Mouse (Mus musculus): ENCODE measurements around the gene Ptprf.

Ptprf gene

DNA sequence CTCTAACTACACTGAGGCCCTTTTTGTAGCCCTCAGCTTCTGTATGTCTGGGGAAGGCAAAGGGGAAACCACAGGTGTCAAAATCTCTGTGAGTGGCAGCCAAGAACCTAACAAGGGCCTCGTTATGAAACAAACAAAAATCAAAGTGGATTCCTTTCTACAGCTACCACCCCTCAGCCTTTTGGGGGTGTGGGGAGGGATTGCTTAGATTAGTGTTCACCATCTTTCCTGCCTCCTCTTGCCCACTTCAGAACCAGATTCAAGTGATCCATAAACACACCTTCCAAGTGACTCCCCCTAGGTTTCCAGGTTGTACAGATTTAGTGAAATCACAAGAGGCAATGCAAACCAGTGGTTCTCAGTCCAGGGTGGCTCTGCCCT lies 9.0 kb downstream of the Ptprf start:
- no peak for DNase-seq

GRCm38 (mm10) chr4:118281444-118282181 lies 9.6 kb downstream of the Ptprf start:
- DNase-seq: no peak

GRCm38 (mm10) chr4:118280506-118280905 lies 10.7 kb downstream of the Ptprf start:
- DNase-seq: no peak

DNA sequence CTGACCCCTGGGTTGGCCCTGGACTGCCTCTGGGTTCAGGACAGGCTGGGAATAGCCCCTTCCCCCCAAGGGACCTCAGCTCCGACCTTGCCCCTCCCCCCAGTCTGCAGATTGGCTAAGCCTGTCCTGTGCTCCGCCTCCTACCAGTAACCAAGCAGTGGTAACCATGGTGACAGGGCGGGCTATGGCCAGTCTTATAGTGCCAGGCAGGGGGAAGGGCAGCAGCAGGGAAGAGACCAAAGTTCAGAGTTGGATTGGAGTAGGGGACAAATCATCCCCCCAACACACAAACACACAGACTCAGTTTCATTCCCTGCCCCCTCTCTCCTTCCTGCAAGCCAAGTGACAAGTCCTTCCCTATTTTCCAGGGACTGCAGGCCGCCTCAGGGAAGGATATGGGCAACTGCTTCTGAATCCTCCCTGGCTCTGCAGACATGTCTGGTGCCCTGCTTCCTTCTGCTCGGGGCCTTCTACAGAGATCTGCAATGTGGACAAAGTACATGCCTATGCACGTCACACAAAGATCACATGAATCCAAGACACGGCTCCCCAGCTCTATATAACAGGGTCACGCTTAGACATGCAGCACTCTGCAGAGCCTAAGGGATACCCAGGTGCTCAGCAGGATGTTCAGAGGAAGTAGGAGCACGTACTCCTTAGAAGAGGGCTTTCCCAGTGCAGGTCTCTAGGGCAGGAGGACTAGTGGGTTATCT lies 14.5 kb downstream of the Ptprf start:
- peak; percentile 96 to 97 for DNase-seq

DNA sequence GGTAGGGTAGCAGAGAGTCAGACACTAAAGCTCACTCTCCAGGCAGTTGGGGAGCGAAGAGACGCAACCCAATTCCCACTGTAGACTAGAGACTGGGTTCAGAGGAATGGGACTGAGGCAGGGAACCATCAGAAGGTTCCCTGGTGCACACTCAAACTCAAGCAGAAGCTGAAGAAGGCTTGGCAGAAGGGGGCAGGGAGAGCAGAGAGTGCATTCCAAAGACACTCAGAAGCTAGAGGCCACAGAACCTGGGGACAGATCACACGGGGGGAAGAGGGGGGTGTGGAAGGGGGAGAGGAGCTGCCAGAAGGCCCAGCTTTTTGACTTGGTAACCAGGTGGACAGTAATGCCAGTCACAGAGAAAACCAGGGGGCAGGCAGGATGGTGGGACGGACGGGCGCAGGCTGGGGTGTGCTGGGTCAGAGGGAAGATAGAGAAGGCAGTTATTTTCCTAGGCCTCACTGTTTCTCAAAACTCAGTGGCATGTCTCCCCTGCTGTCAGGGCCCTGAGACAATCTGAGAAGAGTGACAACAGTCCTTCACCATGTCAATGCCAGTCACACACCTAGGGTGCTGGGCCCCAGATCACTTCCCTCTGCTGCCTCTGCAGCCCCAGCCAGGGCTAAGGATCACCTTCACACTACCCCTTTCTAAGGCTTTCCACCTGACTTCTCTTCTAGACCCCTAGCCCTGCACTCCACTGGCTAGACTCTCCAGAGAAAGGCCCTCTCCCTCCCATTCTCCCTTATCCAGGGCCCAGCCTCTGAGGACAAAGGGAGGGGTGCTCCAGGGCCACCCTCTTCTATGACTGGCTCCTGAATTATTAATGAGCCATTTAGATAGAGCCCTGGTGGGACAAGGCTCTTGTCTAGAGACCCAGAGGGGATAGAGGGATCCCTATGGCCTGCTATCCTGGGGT lies 15.3 kb downstream of the Ptprf start:
- DNase-seq: no peak

DNA sequence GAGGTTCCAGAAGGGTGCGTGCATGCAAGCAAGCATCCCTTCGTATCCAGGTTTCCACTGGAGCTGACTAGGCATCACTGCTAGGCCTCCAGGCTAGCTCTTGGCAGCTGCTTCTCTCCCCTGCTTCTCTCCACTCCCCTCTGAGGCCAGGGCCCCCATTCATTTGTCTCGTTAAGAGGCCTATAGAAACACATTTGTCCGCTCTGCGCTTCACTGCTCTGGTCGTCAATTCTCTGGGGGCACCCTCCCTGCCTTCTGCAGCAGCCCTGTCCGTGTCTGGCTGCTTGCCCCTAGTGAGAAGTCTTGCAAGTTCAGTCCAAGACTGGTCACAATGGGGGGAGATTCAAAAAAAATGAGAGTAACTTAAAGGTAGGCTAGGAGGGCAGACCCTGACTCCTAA lies 16.7 kb downstream of the Ptprf start:
- no peak for DNase-seq

DNA sequence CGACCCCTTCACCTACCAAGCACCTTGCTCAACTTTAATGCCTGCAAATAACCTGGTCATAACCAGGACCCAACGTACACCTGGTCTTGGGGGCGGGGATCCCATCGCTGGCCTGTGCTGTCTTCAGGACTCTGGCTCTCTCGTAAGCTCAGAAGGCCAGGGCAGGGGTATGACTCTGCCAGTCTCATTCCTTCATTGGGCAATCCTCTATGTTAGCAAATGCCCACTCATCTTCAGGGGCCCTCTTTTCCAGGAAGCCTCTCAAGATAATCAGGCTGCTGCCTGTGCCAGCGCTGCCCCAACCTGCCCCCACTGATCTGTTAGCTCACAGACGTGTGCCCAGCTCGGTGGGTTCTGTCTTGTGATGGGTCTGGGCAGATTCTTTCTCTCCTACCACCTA lies 17.2 kb downstream of the Ptprf start:
- DNase-seq: no peak

DNA sequence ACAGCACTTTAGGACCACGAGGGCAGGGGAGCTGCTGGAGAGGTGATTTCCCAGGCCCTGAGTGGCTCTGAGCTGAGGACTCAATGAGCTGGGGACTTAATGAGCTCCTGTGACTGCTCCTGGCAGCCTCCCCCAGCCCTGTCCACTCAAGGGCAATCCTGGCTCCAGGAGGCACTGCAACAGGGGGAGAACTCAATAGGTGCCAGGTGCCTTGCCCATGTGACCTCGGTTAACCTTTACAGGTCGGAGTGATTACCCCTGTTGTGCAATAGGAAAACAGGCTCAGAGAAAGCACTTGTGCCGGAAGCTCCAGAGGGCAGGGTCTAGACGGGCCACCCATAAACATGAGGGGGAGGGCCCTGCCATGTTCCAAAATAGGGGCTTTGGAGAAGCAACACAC lies 17.7 kb downstream of the Ptprf start:
- DNase-seq: peak; percentile 82 to 95

DNA sequence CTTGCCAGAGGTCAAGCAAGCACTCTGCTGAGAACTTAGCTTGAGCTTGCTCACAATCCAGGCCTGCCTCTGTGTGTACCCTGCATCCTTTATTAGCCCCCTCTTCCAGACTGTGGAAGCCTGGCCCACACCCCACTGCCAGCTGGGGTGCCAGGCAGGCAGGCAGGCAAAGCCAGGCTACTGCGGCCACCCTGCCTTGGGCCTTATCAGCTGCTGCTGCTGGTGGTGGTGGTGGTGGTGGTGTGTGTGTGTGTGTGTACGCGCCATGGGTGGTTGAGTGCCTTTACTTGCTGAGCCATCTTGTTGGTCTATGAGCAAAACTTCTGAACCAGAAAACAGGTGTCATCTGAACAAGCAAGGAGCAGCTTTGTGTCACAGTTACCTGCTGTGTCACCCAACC lies 18.3 kb downstream of the Ptprf start:
- DNase-seq: no peak

DNA sequence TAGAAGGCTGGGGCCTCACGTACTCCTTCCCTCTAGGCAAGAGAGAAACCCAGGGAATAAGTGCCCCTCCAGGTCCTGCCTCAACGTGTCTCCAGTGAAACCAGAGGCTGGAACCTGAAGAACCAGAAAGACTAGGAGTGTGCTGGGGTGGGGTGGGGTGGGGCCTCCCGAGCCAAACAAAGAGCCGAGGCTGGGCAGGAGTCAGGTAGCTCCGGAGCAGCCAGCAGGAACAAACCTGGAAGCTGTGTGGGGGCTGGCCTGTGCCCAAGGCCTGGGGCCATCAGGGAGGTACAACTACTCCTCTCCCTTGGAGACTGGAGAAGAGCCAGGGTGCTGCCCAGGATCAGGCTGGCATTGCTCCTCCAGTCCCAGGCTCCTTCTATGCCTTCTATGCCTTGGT lies 18.9 kb downstream of the Ptprf start:
- DNase-seq: peak; percentile 95 to 97

DNA sequence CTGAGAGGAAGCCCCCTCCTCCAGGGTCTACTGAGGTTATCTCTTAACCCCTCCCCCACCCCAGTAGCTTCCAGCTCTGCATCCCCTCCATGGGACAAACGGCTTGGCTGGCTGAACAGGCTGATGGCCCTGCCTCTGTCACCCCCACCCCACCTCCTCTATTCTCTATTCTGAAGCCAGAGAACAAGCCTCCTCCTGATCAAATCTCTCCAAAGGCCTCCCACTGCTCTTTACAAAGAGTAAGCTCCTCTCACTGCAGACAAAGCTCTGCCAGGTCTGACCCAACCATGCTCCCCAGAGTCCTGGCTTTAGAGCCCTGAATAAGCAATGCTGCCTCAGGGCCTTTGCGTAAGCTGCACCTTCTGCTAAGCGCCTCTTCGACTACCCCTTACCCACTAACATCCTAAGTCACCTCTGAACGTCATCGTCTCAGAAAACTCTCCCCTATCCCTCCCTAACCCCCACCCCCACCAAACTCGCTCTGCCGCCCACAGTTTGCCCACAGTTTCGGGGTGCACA lies 19.6 kb downstream of the Ptprf start:
- DNase-seq: no peak

DNA sequence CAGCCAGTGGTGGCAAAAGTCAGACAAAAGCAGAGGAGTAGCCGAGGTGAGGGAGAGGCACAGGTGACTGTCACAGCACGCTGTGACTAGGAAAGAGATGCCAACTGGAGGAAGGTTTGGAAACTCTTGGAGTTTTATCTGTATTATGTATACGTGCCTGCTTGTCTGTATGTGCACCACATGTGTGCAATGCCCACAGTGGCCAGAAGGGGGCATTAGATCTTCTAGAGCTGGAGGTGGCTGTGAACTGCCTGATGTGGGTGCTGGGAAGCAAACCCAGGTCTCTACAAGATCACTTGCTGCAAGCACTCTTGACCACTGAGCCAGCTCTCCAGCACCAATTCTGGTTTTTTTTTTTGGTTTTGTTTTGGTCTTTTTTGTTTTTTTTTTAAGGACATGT lies 20.5 kb downstream of the Ptprf start:
- no peak for DNase-seq

DNA sequence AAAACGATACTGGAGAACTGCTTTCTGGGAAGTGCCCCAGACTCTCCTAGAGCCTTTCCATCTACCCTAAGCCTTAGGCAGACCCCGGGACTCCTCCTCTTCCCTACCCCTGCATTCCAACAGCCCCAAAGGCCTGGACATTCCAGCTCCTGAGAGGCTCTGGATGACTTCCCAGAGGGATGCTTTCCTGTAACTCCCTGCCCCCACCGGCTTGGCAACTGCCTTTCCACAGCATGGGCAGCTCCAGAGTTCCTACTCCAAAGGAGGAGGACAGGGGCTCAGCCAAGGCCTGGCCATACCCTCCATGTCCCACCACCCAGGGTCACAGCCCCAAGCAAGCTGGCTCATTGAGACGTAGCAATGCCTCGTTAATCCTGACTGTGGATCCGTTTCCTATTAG lies 21.2 kb downstream of the Ptprf start:
- DNase-seq: peak; percentile 85 to 88

- no peak for DNase-seq
Measured at GRCm38 (mm10) chr4:118268429-118269212, 22.6 kb downstream of the Ptprf start.

- DNase-seq: no peak
Measured at GRCm38 (mm10) chr4:118265557-118265956, 25.6 kb downstream of the Ptprf start.

DNA sequence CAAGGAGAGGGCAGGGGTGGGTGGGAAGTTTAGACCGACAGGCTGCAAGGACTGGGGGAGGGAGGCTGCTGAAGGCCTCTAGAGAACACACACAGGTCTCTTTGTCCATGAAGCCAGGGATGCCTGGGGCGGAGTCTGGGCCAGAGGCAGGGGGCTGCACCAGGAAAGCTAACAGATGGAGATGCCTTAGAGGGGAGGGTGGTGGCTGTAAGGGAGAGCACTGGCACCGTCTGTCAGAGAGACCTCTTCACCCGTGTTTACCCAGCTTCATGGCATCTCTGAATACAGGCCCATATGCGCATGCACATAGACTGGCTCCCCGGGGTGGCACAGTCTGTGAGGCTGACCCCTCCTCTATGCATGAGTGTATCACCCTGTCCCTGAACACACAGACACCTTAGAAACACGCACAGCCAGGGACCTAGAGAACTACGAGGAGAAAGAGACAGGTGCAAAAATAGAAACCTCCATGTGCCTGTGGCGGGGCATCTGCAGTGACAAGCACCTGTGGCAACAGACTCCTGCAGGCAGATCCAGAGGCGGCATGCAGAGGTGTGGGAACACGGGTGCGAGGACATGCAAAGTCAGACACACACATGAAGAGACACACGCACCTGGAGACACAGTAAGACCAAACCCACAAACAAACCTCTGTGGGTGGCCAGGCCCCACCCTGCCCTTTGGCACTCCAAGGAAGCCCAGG lies 29.3 kb downstream of the Ptprf start:
- no peak for DNase-seq

- no peak for DNase-seq
Measured at GRCm38 (mm10) chr4:118261291-118261690, 29.9 kb downstream of the Ptprf start.

- DNase-seq: peak; percentile 65 to 67
Measured at GRCm38 (mm10) chr4:118260551-118261267, 30.5 kb downstream of the Ptprf start.

GRCm38 (mm10) chr4:118259782-118260463 lies 31.3 kb downstream of the Ptprf start:
- no peak for DNase-seq

DNA sequence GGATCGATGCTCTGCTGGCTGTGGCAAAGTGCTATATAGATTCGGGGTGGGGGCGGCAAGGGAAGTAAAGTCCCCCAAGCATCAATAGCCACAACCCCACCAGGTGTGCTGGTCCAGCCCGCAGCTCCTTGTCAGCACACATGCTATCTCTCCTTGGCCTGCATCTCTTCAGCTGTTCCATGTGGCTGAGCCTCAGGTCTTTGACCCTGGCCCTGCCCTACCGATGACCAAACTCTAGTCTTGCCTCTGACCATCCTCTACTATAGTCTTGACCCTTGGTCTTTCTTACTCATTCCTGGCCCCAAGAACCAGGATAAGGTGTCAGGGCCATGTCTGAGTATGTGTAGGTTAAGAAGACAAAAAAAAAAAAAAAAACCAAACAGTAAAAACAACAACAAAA lies 33.2 kb downstream of the Ptprf start:
- peak; percentile 59 to 71 for DNase-seq

All from kidney, postnatal 36 days (tissue).